Mouse (Mus musculus): Measurements from ENCODE around the gene Irf7.

DNA sequence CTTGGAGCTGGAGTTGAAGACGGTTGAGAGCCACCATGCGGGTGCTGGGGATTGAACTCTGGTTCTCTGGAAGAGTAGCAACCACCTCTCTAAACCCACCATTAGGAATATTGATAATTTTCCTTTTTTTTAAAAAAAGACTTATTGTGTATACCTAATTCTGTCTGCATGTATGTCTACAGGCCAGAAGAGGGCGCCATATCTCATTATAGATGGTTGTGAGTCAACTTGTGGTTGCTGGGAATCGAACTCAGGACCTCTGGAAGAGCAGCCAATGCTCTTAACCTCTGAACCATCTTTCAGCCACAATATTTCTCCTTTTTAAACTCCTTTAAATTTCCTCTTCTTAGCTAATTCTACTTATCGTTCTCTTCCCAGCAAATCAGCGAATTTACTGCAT lies 39.7 kb downstream of the Irf7 start:
- TF ChIP-seq CTCF (IDR thresholded peaks at IDR 0.05; ENCODE audit: low read depth) (no peak), EP300 (IDR thresholded peaks at IDR 0.05; ENCODE audit: low read depth) (no peak)

Measured in heart, postnatal 0 days (tissue).